Mouse (Mus musculus): Measurements from ENCODE around the gene Hs1bp3. TPM values are rescaled to one million over a fixed set of nuclear protein-coding genes. Genes with fewer than 3 reads are reported as not detected.
A peak's percentile ranks its signal among the peaks of the same experiment; 100 is the strongest.

The Hs1bp3 gene
- total RNA-seq, 2 experiments from 2014 or later, result 0.61 to 2.1 TPM

DNA sequence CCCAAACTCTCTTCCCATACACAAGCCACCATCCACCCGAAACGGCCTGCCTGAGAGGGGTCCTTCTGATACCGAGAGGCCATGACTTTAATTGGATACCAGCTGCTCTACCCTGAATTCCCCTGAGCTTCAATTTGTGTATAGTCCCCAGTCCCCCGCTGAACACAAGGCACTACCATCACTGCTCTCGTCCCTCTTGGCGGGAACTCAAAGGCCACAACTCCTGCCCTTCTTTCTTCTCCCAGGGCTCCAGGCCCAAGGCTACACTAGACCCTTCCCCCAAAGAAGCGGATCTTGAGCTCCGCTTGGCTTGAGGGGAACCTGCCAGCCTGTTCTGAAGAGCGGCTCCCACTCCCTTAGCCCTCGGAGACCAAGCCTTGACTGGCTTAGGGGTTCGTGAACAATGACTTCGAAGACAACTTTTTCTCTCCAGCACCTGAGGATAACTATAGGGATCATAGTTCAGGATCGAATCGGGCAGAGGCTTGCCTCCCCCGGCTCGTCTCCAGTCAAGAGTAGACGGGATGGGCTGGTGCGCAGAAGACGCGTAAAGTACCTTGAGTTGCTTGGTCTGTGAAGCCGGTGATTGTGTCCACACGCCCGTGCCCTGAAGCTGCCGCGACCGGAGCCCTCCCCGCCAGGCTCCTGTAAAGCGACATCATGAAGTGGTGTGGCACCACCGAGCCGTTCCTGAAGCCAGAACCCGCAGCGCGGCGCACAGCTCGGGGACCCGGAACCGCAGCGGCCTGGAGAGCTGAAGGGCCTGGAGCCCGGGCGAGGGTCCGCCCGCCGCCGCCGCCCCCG lies 12.0 kb upstream of the Hs1bp3 start:
- no peak for ATAC-seq (replicated peaks; ENCODE audit: low FRiP score, poor library complexity, severe bottlenecking)

DNA sequence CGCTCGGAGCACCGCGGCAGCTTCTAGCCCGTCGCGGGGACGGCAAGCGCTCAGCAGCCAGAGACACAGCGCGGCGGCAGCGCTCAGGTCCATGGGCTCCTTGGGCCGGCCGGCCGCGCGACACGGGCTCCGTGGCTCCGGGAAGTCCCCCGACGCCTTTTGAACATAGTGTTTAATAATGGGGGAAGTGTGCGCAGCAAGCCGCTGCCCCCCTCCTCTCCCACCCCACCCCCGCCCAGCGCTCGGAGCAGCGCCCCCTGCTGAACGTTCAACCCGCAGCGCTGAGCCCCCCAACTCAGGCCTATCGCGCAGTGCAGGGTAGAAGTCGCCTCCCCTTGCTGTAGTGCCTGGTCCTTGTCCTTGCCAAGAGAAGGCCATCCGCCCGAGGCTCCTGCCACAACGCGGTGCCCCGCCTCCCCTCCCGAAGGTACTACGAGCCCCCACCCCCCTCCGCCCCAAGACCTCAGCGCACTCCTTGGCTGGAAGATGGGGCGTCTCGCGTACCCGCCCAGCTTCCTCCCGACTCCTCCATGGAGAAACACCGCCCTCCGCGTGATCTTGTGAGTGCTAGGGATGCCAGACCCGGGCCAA lies 11.3 kb upstream of the Hs1bp3 start, which contains the start of gene Gdf7:
TSS of gene Gdf7 (minus strand) at position 114 of the 591 bp plus-strand sequence.
- ATAC-seq (replicated peaks; ENCODE audit: low FRiP score, poor library complexity, severe bottlenecking), result no peak

DNA sequence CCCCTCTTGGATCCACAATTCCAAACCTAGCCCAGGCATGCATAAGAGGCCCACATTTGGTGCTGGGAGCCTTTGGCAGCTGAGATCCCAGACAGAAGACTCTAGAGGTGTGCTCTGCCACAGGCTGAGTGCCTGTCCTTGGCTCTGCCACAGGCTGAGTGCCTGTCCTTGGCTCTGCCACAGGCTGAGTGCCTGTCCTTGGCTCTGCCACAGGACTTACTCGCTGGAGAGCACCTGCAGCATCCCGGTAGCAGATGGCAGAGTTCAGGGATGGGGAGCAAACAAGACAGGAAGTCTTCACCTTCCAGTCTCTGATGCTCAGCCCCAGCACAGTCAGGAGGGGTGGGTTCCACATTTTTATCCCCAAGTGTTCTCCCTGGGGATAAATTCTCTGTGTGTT lies 8.0 kb upstream of the Hs1bp3 start:
- ATAC-seq (replicated peaks; ENCODE audit: low FRiP score, poor library complexity, severe bottlenecking), result no peak

DNA sequence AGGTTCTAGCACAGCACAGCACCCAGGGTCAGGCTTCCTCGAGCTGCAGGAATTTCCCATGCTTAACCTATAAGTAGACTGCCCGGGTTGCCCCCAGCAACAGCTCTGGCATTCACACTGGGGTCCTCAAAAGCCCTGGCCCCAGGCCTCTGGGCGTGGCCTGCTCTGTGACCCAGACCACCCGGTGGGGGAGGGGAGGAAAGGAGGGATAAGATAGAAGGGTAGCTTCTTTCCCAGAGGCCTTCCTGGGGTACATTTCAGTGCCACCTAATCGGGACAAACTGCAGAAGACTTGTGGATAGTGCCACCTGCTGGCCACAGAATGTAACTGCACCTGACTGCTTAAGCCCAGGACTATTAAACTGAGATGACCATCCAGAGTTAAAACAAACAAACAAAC lies 6.8 kb upstream of the Hs1bp3 start:
- peak; percentile 58; the same call in 1 of the 2 replicates for ATAC-seq (replicated peaks; ENCODE audit: low FRiP score, poor library complexity, severe bottlenecking)

DNA sequence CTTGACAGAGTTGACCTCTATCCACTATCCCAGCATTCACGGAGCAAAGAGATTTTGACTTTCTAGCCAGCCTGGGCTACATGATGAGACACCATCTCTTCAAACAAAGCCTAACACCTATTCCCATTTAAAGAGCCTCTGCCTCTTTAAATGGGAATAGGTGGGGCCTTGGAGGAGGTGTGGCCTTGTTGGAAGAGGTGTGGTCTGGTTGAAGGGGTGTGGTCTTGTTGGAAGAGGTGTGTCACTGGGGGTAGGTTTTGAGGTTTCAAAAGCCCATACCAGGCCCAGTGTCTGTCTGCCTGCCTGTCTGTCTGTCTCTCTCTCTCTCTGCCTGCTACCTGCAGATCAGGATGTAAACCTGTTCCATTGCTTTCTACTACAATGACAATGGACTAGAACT lies 6.3 kb upstream of the Hs1bp3 start:
- ATAC-seq (replicated peaks; ENCODE audit: low FRiP score, poor library complexity, severe bottlenecking), result no peak

DNA sequence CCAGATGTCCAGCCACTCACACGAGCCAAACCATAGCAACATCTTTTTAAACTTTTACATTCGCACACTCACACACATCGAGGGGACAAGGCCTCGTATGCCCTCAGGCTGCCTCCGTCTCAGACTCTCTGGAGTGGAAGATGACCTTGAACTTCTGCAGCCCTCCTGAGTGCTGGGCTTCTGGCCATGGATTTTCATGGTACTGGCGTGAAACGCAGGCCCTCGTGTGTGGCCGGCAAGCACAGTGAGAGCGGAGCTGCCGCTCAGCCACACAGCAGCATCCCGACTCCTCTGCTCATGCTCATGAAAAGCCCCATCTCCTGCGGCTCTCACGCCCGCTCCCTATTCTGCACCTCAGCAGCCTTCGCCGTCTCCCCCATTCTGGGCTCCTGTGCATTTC lies 2.2 kb upstream of the Hs1bp3 start:
- no peak for ATAC-seq (replicated peaks; ENCODE audit: low FRiP score, poor library complexity, severe bottlenecking)

DNA sequence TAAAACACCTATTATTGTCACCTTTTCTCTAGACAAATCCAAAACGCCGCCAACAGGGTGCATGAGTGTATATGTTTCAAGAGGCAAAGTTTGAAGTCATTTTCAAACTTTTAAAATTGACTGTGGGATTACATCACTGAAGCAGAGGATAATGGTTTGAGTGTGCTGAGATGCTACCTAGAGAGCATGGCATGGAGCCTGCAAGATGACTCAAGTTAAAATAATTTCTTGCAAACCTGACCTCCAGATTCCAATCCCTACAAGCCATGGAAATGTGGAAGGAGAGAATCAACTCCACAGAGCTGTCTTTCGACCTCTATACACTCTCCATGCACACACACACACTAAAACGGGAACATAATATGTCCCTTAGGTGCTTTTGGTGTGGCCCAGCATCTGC lies 966 bp upstream of the Hs1bp3 start:
- no peak for ATAC-seq (replicated peaks; ENCODE audit: low FRiP score, poor library complexity, severe bottlenecking)

DNA sequence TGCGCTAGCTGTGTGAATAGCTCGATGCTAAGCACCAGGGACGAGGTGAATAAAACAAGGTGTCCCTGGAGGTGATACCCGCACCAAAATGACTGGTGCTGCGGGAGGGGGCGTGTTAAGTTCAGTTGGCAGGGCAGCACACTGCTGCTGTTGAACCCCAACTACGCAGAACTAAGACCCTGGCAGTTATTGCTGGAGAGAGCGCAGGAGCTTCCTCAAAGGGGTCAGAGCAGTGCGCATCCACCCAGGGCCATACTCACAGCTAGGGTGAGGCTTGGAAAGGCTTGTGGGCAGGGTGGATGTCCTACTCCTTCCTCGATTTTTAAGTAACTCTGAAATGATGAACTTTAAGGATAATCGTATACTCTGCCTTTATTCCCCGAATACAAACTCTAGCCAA lies 541 bp downstream of the Hs1bp3 start:
- no peak for ATAC-seq (replicated peaks; ENCODE audit: low FRiP score, poor library complexity, severe bottlenecking)

DNA sequence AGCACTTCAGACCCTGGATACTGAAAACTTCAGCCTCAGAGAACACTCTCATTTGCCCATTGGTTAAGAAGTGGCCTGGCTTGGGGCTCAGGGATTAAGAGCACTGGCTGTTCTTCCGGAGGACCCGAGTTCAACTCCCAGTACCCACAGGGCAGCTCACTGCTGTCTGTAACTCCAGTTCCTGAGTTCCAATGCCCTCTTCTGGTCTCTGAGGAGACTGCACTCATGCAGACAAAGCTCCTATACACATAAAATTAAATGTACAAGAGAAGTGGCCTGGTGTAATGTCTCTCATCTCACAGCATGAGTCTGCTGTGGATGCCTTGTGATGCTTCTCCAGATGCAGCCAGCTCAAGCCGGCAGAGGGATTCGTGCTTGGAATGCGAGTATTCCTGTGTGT lies 3.3 kb downstream of the Hs1bp3 start:
- ATAC-seq (replicated peaks; ENCODE audit: low FRiP score, poor library complexity, severe bottlenecking), result no peak

DNA sequence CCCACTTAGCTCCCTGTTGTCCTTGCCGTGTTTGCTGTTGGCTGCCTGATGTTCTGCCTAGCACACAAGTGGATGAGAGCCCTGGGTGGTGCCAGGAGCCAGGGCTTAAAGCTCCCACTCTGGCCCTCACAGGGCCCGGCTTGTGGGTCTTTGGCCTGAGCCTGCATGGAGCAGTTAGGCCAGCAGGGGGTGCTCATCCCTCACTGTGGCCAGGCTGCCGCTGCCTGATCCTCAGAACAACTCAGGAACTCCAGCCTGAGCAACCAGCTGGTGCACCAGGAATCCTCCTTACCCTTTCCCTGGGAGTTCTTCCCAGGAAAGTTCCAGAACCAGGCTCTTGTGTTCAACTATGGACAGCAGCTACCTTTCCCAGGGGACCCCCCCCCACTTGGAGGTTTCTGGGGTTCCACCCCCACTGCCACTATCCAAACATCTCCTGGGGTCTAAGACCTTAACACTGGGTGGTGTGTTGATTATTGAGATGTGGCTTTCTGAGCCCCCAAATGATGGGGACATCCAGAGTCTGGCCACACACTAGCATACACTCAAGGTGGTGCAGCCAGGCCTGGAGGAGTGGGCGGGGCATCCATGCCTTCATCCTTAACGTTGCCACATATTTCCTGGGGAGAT lies 7.0 kb downstream of the Hs1bp3 start:
- ATAC-seq (replicated peaks; ENCODE audit: low FRiP score, poor library complexity, severe bottlenecking), result no peak

DNA sequence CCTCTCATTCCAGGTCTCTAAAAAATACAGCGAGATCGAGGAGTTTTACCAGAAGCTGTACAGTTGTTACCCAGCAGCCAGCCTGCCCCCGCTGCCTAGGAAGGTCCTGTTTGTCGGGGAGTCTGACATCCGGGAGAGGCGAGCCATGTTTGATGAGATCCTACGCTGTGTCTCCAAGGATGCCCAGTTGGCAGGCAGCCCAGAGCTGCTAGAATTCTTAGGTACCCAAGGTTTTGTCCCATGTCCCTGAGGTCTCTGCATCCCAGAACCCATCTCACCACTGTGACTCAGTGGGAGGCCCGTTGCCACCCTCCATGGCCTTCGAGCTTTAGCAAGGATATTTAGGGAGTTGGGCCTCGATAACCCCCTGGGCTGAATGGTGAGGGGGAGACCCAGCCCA lies 8.3 kb downstream of the Hs1bp3 start:
- ATAC-seq (replicated peaks; ENCODE audit: low FRiP score, poor library complexity, severe bottlenecking), result no peak

DNA sequence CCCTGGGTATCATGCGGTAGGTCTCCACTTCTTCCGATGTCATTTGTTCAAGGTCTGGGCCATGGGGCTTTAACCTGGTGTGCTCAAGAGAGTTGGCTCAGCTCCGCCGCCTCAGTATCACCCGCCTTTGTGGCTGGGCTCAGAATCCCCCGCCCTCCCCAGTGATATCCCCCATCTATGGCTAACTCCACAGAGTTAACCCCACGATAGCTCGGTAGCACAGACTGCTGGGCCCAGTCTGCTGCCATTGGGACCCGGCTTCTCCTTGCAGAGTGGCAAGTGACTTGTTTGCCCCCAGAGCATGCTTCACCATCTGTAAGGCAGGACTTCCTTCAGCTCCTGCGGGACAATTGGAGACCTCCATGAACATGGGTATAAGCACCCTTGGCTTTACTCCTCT lies 10.9 kb downstream of the Hs1bp3 start:
- no peak for ATAC-seq (replicated peaks; ENCODE audit: low FRiP score, poor library complexity, severe bottlenecking)

DNA sequence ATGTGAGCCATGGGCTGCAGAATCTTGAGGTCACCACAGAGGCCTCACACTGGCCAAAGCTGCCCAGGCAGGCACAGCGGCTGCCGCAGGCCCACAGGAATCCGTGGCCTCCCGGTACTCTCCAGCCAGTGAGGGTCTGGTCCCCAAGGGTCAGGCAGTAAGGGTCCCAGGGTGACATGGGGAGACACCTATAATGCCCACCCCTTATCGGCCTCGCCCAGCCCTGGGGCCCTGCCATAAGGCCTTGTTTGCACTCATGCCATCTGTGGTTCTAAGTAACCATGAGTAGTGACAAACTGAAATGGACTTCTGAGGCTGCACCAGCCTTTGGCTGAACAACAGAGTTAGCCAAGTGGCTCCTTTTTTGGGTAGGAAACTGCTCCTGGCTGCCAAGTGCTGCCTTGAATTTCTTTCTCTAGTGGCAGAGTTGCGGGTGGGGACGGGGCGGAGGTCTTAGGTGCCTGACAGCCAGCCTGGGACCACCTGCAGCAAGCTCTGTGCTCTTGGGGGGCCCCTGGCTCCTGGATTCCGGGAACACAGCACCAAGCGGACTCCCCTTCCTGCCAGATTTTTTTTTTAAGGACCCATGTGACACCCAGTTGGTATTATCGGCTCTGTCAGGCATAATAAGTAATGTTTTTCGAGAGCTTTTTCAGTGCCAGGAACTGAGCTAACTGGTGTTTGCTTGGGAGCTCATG lies 12.2 kb downstream of the Hs1bp3 start:
- ATAC-seq (replicated peaks; ENCODE audit: low FRiP score, poor library complexity, severe bottlenecking), result no peak

DNA sequence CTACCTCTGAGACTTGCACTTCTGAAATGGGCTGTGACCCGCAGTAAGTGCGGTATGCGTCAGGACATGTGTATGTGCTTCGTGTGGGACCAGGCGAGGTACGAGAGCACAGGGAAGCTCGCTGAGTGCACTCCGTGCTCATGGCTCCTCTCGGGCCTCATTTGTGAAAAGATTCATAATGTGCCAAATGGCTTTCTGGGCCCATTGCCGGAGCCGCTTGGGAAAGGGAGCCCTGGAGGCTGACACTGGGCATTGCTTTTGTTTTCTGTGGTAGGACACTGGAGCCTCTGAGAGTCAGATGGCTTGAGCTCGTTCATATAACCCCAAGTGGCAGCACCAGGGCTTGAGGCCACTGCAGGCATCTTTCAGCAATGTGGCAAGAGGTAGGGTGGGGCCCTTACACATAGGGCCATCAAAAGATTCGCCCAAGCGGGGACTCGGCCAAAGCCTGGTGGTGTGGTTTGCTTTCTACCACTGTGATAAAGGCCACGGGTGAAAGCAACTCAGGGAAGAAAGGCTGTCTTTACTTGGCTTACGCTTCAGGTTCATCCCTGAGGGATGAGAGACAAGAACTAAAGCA lies 12.8 kb downstream of the Hs1bp3 start:
- no peak for ATAC-seq (replicated peaks; ENCODE audit: low FRiP score, poor library complexity, severe bottlenecking)

DNA sequence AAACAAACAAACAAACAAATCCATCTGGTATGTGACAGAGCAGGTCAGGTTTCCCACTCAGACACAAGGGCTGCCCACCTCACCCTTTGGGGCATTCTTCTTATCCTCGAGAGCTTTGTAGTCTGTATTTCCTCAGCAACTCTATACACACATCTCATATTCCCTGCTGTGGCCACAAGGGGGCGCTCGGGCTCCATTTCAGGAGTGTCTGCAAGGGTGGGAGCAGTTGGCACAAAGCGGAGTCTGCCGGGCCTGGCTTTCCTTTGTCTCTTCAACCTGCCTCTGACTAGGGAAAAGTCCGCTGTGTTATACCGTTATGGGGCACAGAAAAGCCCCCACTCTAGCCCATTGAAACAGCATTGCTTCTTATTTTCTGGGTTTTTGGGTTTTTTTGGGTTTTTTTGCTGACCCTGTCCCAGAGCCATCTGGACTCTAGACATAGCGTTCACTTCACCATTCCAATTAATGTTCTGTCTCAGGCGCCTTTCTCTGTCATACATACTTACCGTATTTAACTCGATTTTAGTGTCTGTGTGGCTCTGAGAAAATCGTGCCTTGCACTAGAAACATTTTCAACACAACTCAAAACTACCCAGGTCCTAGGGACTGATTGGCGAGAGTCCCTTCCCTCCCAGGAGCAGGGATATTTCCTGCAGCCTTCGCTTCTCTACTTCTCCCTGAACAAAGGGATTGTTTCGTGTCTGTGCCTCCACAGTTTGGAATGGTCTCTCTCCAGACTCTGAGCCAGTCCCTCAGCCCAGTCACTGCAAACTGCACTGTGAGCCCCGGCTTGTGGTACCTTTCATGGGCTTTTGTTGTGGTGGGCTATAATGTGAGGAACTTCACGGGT lies 13.8 kb downstream of the Hs1bp3 start:
- ATAC-seq (replicated peaks; ENCODE audit: low FRiP score, poor library complexity, severe bottlenecking), result no peak

DNA sequence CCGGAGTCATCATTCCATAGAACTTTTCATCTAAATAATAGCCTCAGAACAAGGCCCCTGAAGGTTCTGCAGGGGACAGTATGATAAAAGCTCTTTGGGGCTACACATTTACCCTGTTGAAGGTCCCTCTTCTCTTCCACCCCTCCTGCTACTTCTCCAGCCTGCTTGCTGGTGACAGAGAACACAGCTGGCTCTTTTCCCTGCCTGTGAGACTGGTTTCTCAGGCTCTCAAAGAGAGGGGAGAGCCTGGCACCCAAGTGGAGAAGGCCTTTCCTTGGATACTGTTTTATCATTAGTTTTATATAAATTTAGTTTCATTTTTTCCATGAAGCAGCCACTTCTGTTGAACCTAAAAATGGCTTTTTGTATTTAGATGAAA lies 14.4 kb downstream of the Hs1bp3 start:
- ATAC-seq (replicated peaks; ENCODE audit: low FRiP score, poor library complexity, severe bottlenecking), result no peak

DNA sequence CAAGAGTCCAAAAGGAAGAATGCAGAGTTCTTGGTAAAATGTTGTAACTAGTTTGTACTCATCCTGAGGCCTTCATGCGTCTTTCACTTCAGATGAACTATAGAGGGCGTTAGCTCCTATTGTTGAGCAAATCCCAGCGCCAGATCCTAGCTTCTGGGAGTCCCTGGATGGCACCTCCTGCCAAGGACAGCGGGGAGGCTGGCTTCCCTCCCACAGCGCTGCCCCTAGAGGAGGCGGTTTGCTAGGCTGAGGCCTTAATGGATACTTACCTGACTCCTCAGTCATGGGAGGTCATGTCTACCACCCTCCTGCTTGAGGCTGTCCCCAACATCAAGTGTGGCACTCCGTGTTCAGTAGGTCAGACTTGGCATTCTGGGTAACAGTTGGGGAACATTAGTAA lies 16.0 kb downstream of the Hs1bp3 start:
- no peak for ATAC-seq (replicated peaks; ENCODE audit: low FRiP score, poor library complexity, severe bottlenecking)

DNA sequence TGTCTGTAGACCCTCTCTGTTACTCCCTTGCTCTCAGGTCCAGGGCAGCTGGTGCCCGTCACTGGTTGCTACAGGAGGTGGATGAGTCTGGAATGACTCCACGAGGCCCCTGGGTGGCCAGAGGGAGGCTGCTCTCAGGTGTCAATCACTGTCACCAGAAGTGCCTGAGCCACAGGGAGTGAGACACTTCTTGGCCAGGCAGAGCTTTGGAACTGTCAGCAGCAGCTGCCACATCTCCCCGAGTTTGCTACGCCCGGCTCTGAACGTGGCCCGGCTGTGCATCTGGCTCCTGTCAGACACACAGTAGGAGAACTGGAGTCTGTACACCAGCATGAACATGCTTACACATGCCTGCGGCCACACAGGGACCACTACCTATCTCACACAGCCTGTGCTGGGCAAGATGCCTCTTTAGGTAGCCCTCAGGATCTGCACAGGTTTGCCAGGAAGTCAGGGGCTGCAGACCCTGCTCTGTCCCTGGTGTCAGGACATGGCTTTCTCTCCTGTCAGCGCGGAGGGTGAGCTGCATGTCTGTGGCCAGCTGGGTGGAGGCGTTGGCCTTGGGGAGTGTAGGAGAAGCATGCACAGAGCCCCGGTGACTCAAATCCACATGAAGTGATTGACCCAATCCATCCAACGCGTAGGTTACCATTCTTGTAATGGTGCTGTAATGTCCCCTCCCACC lies 18.4 kb downstream of the Hs1bp3 start:
- ATAC-seq (replicated peaks; ENCODE audit: low FRiP score, poor library complexity, severe bottlenecking), result no peak

DNA sequence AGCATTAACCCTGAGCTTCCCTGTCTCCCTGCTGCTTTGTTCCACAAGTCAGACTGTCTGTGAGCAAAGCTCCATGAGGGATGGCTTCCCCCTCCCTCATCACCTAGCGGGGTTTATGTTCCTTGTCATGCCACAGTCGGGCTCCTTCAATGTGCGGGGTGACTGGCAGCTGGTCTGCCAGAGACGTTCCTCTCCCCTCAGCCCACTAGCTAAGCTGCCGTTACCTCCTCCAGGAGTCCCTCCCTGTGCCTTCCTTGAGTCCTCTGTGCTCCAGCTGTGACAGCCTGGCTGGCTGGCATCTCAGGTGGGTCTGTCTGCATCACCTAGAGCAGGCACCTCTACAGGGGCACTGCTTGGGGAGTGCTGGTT lies 18.9 kb downstream of the Hs1bp3 start:
- ATAC-seq (replicated peaks; ENCODE audit: low FRiP score, poor library complexity, severe bottlenecking), result no peak
